Mouse (Mus musculus) testis, postnatal 14 days (tissue): ENCODE measurements around the gene Lama2.
A peak's percentile ranks its signal among the peaks of the same experiment; 100 is the strongest.
"Not testable (repeated sequence)": the region's sequence is repeated elsewhere in the genome, so short reads cannot be mapped to it uniquely, and the experiment has no call there.

Source experiments
- DNase-seq: peaks from one replicate; pipeline ENCODE4 v3.0.0; 2021; ENCODE audit warnings: low spot score

Gene Lama2

DNA sequence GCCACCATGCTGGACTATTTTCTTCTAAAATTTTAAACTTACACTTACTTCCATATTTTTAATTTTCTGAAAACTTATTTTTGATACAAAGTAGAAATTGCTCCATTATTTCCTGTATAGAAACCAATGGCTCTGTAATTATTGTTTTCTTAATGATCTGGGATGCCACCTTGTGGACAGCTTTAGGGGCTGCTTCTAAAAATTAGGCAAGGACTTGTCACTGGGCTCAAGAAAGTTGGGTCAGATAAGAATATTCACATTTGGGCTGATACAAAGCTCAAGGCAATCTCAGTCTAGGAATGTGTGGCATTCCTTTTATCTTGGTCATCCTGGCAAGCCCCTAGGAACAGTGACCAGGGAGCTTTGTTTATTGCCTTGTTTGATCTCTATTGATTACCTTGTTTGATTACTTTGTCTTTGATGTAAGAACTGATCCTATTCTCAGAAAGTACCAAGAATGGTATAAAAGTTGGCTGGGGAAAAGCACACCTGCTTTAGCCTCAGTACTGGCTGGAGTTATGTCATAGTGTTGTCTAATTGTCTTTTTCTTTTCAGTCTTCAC, 606.7 kb downstream of the Lama2 start:
- DNase-seq, result no peak

DNA sequence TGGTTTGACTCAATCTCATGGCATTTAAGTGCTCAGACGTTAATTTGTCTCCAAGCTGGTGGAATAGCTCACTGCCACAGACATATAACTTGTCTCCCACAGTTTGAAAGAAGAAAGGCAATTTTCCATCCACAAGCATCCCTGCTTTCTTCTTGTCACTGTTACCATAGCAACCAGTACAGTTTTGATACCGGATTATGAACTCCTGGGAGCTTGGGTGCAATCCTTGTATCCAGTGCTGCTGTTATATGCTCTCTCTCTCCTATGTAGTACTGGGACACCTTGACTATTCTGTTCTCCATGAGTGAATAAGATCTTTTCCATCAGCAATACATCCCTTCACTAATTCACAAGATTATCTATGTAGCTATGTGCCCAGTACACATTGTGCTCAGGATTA, 612.2 kb downstream of the Lama2 start:
- DNase-seq, result no peak

DNA sequence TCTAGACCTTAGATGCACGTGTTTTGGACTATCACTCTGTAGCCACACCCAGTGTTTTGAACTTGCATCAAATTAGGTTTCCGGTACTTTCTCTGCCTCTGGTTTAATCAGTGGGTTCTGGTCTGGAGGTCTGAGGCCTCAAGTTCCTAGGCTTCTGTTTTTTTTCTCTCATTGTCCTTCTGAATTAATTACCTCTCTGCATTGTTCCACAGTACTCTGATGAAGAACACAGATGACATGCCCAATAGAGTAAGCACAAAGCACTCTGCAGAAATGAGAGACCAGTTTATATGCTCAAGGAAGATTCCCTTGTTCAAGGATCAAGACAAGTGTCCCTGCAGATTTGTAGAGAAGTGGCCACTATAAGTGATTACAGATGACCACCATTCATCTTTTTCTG, 613.8 kb downstream of the Lama2 start:
- DNase-seq, result no peak

DNA sequence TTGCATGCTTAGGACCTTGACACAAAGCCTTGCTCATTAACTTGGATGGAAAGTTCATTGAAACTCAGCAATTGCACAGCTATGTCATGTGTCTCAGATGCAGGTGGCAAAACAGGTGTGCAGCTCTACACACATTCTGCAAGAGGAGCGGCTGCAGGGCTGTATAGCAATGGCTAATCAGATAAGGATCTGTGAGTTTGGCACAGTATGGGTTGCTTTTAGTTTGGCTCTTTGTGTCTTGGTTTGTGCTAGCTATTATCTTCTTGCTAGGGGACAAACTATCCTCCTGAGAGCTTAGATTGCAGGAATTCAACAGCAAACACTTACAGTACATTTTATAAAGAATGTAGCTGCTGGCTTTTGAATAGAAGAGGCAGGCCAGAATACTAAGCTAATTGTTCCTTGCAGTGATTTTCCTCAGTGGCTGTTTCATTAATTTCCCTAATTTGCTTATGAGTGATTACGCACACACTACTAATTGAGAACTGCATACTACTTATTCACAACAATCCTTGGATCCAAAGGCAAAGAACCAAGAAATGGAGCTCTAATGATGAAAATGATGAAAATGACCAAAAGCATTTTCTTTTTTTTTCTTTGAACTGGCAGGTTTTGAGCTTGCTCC, 617.9 kb downstream of the Lama2 start:
- DNase-seq, result no peak

DNA sequence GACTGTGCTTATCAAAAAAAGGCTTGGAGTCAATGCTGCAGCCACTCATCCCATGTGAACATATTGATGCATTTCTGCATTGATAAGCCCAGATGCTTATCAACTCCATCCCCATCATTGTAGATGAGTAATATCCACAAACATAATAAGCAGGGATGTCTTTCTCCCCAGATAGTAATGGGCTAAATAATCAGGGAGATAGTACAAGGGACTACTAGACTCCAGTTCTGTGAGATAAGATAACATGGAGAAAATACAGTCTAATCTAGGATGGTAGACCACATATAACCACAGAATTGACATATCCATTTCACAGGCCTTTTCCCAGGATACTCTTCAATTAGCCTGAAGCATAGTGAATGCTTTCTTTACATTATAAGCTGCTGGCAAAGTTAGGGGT, 622.9 kb downstream of the Lama2 start:
- DNase-seq, result no peak

DNA sequence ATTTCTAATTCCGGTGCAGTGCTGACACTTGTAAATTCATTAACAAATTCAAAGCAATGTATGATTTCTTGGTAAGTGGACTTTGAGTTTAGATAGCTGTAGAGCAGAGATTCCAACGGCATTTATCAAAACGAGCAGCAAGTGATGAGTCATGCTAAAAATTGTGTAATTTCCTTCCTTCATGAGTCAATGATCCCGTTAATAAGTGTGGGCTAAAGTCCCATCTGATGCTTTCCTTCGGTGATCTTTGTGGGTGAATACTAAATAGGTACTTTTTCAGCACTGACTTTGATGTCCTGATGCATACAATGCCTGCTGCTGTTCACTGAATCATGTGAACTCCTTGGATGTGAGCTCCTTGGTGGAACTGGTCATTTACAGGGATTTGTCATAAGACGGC, 623.6 kb downstream of the Lama2 start:
- no peak for DNase-seq

DNA sequence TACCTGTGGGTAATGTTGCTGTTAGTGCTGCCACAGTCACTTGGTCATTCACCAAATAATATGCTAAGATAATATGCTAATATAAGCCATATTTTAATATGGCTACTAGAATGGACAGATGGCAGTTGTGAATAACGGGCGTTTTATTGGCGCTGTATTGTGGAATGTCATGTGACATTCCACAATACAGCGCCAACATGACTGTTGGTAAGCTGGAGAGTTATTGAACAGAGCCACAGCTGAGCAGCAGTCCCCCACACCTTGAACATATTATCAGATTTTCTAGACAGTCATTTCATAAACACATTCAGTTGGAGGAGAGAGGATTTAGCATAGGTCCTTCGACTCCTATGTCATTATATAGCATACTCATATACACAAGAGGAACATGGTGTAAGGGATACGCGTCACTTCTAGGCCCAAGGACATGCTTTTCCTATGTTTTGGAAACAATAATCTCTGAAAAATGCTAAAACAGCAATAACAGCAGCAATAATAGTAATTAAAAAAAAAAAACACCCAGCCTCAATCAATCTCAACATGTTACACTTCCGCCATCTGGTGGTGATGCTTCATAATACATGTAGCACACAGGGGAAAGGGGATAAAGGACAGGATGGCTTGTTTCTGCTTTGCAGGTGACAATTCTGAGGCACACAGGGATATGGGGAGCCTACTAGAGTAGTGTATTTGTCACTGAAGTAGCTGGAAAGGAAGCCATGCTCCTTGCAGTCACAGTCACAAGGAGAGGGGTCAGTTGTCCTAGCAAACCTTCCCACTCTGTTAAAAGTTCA, 624.2 kb downstream of the Lama2 start:
- DNase-seq, result no peak

DNA sequence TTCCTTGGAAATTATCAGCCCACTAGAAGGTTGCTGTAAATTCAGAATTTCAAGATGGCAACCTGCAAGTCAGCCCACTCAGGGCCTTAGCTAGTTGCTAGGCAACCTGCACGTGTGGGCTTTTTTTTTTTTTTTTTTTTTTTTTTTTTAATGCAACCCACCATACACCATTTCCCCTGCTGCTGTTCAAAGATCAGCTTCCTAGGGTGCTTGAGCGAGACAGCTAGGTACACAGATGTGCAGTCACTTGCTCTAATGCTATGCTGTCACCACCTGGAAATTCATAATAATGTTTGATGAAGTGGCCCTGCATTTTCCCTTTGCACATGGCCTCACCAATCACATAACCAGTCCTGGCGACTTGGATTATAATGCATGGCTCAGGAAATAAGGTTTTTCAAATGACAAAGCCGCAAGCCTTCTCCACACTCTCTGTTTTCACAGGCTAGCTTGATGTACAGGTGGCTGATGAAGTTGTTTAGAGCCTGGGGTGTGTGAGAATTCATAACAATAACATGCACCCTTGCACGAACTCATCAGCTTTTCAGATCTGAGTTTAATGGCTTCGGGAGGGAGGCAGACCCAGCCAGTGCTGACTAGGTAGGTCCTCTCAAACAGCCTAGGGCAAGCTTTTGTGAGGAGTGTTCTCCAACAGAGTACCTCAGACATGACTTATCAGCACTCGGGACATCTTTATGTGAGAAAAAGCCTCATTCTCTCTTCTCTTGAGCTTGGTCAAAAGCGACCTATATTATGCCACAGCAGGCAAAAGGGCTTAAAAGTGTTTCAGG, 625.4 kb downstream of the Lama2 start:
- no peak for DNase-seq

DNA sequence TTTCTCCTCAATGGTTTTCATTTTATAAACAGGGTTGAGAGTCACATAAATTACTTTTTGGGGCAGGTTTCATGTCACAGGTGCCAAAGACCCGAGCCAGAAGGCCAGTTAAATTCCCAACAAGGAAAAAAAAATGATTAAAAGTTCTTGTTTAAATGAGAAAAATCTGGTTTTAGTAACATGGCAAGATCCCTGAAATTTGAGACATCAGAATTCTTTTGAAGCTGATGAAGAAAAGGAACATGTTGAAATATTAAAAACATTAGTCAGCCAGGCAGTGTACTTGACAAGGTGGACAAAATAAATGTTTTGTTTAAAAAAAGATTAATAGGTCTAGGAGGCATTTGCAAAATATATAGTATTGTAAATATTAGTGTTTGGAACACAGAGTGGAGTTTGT, 634.1 kb downstream of the Lama2 start:
- no peak for DNase-seq

DNA sequence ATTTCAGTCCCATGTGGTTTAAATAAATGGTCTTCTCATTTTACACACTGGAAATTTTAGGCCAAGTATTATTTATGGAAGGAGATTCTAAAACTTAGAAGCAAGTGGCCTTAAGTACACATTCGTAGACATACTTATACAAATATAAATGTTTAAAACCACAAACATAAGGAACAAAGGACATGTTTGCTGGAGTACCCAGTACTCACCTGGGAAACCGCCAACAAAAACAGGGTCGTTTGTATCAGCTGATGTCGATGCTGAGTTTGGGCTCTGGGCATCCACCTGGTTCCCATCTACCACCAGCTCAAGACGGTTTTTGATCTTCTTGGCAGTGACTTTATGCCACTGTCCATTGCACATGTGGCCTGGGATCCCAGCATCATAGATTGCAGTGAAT, 635.5 kb downstream of the Lama2 start:
- DNase-seq, result not testable (repeated sequence)

DNA sequence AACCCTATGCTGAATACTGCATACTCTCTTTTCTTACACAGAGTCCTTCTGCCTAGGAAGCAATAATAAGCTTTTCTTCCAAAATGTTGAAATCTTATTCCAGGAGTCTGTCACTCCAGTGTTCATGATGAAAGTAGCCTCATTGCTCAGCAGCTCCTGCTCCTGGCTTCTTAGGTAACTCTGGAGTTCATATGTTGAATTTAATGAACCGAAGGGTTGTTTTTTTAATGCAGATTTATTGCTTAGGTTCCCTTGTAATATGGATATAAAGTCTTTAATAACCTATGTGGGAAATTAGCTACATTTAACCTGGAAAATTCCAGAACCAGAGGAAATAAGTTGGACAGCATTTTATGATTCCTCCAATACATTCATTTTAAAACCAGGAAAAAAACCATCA, 636.0 kb downstream of the Lama2 start:
- no peak for DNase-seq

DNA sequence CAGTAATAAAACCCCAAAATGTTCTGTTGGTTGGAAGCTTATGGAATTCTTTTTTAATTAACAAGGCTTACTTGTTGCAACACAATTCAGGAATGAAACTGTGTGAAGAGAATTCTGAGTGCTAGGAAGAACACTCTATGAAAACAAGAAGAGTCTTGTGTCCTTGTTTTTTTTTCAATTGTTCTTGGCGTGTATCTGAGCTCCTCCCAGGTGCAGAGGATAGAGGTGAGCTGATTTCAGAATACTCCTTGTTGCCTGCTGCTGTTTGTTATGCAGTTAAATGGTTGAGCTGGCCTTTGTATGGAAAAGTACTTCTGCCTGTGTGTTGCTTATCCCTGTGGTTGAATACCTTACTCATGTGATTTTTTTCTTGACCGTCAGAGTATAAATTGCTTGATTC, 636.9 kb downstream of the Lama2 start:
- no peak for DNase-seq

DNA sequence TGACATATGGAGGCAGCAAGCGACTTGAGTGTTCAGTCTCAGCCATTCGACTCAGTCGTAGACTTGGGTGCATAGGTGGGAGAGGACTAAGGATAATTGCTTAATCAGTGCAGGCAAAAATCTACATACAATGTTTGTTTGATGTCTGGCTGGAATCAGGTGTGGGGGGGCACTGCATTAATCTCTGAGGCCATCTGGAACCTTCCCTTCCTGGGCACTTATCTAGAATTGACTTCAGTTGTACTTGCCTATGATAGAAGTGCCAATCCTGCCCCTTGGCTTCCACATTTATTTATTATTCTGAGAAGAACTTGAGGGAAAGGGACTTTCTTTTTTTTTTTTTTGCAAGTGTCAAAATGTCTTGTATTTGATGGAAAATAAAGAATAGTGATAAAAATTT, 644.2 kb downstream of the Lama2 start:
- DNase-seq, result no peak

DNA sequence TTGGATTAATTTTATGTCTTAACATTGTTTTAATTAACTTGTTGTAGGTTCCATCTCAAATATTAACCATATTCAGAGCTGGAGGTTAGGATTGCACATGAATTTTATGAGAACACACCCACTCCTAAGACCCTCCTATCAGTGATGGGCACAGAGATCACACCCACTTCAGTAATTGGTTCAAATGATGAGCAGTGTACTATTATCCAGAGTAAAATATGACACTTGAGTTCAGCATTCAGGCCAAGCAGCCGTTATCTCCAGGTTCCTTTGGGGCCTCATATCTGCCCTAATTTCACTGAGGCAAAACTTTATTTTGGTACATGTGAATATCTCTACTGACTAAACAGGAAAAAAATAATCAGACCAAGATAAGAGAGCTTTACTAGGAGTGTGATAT, 645.3 kb downstream of the Lama2 start:
- no peak for DNase-seq

DNA sequence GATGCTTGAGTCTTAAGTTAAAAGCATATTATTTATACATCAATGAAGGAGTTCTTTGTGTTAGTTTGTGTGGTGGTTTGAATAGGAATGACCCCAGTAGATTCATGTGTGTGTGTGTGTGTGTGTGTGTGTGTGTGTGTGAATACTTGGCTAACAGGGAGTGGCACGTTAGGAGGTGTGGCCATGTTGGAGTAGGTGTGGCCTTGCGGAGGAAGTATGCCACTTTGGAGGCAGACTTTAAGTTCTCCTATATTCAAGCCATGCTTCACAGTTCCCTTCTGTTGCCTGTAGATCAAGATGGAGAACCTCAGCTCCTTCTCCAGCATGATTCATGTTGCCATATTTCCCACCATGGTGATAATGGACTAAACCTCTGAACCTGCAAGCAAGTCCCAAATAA, 646.0 kb downstream of the Lama2 start:
- no peak for DNase-seq

DNA sequence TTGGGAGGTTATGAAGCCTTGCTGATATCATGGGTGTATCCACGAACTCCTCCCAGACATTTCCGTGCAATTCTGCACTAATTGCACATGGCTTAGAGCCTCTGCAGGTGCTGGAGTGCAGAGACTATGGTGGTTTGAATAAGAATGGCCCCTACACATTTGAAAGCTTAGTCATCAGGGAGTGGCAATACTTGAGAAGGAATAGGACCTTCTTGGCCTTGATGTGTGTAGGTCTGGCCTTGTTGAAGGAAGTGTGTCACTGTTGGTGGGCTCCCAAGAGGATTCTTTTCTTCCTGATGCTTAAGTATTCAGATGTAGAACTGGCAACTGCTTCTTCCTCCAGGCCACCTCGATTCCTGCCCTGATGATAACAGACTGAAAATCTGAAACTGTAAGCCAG, 661.0 kb downstream of the Lama2 start:
- no peak for DNase-seq

DNA sequence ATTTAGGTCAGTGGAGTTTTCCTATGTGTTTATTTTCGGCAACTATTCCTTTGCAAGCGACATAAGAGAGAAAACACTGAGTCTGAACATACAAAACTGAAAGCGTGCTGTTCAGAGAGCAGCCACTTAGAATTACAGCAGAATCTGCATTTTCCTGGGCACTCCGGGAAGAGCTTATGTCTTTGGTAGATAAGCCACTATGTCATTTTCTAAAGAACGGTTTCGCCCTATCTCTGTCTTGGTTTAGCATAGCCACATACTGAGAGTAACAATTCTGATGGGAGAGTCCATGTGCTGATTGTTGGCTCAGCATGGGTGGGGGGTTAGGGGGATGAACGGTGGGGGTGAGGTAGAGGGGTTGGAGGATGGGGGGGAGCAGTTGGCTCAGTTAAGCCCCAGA, 669.1 kb downstream of the Lama2 start:
- no peak for DNase-seq

DNA sequence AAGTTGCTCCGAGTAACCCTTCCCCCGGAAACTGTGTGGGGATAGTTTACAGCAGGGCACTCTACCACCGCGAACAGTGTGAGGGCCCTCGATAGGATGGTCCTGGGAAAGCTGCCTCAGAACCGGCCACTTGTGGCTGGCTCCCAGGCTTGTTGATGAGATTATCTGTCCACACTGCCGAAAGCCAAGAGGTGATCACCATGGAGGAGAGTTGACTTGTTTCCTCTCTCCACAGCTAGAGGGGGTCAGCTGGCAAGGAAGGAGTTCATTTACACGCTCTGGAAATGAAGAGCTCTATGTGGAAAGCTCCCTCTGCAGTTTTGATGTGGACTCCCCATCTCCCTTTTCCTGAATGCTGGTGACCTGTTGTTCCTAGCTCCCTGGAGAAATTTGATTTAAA, 669.9 kb downstream of the Lama2 start:
- peak; percentile 6 for DNase-seq

DNA sequence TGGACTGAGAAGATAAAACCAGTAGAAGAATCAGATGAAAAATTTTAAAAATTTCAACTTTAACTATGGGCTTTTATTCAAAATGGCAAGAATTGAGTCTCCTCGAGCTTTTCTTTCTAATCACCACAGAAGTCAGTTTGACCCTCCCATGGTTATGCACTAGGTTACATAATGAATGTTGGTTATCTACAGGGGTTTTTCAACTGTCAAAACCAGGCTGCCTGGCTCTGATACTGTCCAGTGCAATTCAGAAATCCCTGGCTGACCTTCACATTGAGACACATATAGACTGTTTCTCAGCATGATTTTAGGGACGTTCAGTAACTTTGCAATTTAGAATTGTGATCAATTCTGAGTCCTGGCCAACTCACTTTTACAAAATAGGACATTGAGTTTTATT, 671.2 kb downstream of the Lama2 start:
- DNase-seq, result no peak

DNA sequence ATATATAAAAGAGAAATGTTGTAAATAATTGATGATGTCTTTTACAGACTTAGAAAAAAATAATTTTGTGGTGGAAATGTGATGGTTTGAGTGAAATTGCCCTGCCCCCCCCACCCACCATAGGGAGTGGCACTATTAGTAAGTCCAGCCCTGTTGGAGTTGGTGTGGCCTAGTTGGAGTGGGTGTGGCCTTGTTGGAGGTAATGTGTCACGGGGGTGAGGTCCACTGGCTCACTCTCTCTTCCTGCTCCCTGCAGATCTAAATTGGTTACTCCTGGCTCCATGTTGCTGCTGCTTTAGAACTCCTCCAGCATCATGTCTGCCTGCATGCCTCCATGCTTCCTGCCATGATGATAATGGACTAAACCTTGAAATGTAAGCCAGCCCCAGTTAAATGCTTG, 680.0 kb downstream of the Lama2 start:
- DNase-seq, result no peak

DNA sequence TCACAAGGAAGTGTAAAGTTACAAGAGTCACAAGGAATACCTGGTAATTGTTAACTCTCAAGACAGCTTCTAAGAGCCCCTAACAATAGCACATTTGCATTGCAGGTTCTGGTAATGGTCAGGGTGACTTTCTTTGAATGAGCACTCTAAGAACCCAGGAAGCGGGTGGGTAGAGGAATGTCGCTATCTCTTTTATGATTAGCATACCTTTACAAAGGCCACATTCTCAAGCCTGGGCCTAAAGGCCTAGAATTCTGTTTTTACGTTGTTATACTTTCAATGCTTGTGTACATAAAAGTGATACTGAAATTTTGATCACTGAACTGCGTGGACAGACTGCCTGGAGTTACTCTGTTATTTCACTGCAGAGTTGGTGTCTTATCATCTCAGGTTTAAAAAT, 681.1 kb downstream of the Lama2 start:
- not testable (repeated sequence) for DNase-seq

DNA sequence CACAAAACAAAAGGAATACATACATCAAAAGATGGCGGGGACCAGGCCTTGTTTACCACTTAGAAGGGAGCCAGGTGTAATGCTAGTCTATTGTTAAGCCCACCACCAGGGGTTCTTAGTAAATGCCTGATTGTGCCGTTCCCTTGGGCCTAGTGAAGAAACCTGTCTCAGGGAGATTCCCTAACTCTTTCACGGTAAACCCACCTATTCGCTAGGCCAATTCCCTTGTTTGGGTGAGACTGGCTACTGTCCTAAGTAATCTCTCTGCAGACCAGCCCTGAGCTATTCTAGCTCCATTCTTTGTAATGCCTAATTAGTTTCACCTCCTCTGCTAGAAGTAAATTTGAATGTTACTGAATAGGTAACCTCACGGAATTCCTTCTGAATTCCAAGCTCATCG, 683.5 kb downstream of the Lama2 start:
- DNase-seq, result not testable (repeated sequence)
